Mouse (Mus musculus): Measurements from ENCODE around the gene Rnf38. TPM values are rescaled to one million over a fixed set of nuclear protein-coding genes. Genes with fewer than 3 reads are reported as not detected.

Rnf38 gene
- polyA plus RNA-seq (2012; rRNA removed), result 24.7 and 26.2 TPM in 2 replicates
- 14.0 and 15.4 TPM in 2 replicates for polyA plus RNA-seq (2014; fragmentation: Nextera tagmentation; extraction: Ambion mirVana)

DNA sequence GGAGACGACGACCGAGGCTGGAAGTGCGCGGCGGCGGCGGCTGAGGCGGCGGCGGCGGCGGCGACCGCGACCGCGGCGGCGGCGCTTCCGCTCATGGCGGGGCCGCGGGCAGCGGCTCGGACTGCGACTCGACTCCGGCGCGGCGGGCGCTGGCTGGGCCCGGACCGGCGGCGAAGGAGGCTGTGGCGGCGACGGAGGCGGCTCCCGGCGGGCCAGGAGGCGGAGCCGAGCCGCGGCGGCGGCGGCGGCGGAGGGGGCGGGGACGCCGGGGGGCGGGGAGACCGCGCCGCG is at the start of gene Rnf38:
Gene Rnf38, minus strand, starts transcription at position 77 of the 291 bp plus-strand sequence.
- H3K36me3 ChIP-seq (replicated peaks; ENCODE audit: control insufficient read depth, insufficient read depth, low read depth), result no peaks in the 10 kb centered on the region
- TF ChIP-seq CTCF (IDR thresholded peaks at IDR 0.05; ENCODE audit: low read depth), result no peak
- 1% methylated on average over 30 of the region's 61 CpGs for WGBS (ENCODE audit: insufficient replicate concordance)
- H3K4me1 ChIP-seq (replicated peaks; ENCODE audit: control insufficient read depth in 2 of 2, insufficient read depth in 2 of 2, low read length in 1 of 2), result peaks cover 16 to 18% of the 10 kb centered on the region in 2 experiments
- DNase-seq (ENCODE audit: low read depth in 3 of 3, low spot score in 3 of 3) (no peak), ATAC-seq (ENCODE audit: insufficient read depth) (no peak)
- H3K9me3 ChIP-seq (ENCODE audit: control insufficient read depth, low read length), result no peaks in the 10 kb centered on the region
- H3K4me2 ChIP-seq (ENCODE audit: low read depth), result peak within 1 kb of the TSS; percentile 98
- peak within 1 kb of the TSS; percentile 72 to 74 for H3K4me3 ChIP-seq (ENCODE audit: insufficient read depth in 1 of 2, low read depth in 2 of 2, low read length in 2 of 2)
- peak within 1 kb of the TSS; percentile 83 for H3K9ac ChIP-seq (replicated peaks)
- peaks cover 12% of the 10 kb centered on the region for H3K27me3 ChIP-seq (ENCODE audit: control insufficient read depth, insufficient read depth, low read length)
- peak within 1 kb of the TSS; percentile 91 for H3K27ac ChIP-seq

DNA sequence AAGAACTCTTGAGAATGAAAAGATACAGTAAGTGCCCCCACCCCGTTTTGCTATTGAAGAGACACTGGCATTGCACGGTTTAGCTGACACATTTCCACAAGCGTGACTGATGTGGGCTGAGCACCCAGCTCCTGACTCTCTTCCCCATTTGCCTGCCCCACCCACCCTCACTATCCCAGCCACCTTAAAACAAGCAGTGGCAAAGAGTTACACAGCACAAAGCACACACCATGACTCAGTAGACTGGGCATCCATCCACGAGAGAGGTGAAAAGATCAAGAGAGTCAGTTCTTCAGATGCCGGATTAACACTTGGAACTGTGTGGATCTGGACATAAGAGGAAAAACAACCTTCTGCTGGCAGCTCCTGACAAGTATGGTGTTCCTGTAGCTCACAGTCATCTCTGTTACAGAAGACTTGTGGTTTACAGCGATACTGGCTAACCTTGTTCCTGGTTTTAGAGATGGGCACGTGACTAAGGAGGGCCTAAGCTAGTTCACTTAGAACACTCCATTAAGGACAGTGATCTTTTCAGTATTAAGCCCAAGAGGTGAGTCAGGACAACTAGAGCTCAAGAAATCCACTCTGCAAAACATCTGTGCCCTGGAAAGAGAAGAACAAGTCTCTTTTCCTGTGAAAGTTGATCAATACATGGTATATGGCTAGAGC is 48.1 kb upstream of the Rnf38 start:
- no peaks in the 10 kb centered on the region for H3K36me3 ChIP-seq (replicated peaks; ENCODE audit: control insufficient read depth, insufficient read depth, low read depth)
- TF ChIP-seq EP300 (IDR thresholded peaks at IDR 0.05; ENCODE audit: low read depth), result no peak
- no peak for TF ChIP-seq CTCF (IDR thresholded peaks at IDR 0.05; ENCODE audit: low read depth)
- H3K9ac ChIP-seq (replicated peaks), result no peak overlapping the region
- H3K4me3 ChIP-seq (ENCODE audit: insufficient read depth in 1 of 2, low read depth in 2 of 2, low read length in 2 of 2), result no peak overlapping the region
- DNase-seq (ENCODE audit: low read depth in 3 of 3, low spot score in 3 of 3), result no peak
- no peak for ATAC-seq (ENCODE audit: insufficient read depth)
- no peaks in the 10 kb centered on the region for H3K4me1 ChIP-seq (replicated peaks; ENCODE audit: control insufficient read depth in 2 of 2, insufficient read depth in 2 of 2, low read length in 1 of 2)
- H3K4me2 ChIP-seq (ENCODE audit: low read depth), result no peak overlapping the region
- no peak overlapping the region for H3K27ac ChIP-seq
- no peaks in the 10 kb centered on the region for H3K27me3 ChIP-seq (ENCODE audit: control insufficient read depth, insufficient read depth, low read length)
- 54% methylated on average over 7 of the region's 7 CpGs for WGBS (ENCODE audit: insufficient replicate concordance)
- H3K9me3 ChIP-seq (ENCODE audit: control insufficient read depth, low read length), result no peaks in the 10 kb centered on the region

- no peaks in the 10 kb centered on the region for H3K36me3 ChIP-seq (replicated peaks; ENCODE audit: control insufficient read depth, insufficient read depth, low read depth)
- no peaks in the 10 kb centered on the region for H3K27me3 ChIP-seq (ENCODE audit: control insufficient read depth, insufficient read depth, low read length)
- no peak overlapping the region for H3K4me3 ChIP-seq (ENCODE audit: insufficient read depth in 1 of 2, low read depth in 2 of 2, low read length in 2 of 2)
- 28% methylated on average over 5 of the region's 5 CpGs for WGBS (ENCODE audit: insufficient replicate concordance)
- no peaks in the 10 kb centered on the region for H3K4me1 ChIP-seq (replicated peaks; ENCODE audit: control insufficient read depth in 2 of 2, insufficient read depth in 2 of 2, low read length in 1 of 2)
- DNase-seq (ENCODE audit: low read depth in 3 of 3, low spot score in 3 of 3) (no peak), ATAC-seq (ENCODE audit: insufficient read depth) (no peak)
- H3K27ac ChIP-seq, result no peak overlapping the region
- H3K4me2 ChIP-seq (ENCODE audit: low read depth), result no peak overlapping the region
- no peak overlapping the region for H3K9ac ChIP-seq (replicated peaks)
- TF ChIP-seq CTCF (IDR thresholded peaks at IDR 0.05; ENCODE audit: low read depth) (no peak), EP300 (IDR thresholded peaks at IDR 0.05; ENCODE audit: low read depth) (no peak)
- no peaks in the 10 kb centered on the region for H3K9me3 ChIP-seq (ENCODE audit: control insufficient read depth, low read length)
Observed at GRCm38 (mm10) chr4:44271134-44271533, 37.5 kb upstream of the Rnf38 start.

GRCm38 (mm10) chr4:44269376-44269817 is 35.8 kb upstream of the Rnf38 start:
- ATAC-seq (ENCODE audit: insufficient read depth), result no peak
- H3K9ac ChIP-seq (replicated peaks), result no peak overlapping the region
- H3K4me3 ChIP-seq (ENCODE audit: insufficient read depth in 1 of 2, low read depth in 2 of 2, low read length in 2 of 2), result no peak overlapping the region
- WGBS (ENCODE audit: insufficient replicate concordance), result 79% methylated on average over 14 of the region's 14 CpGs
- no peaks in the 10 kb centered on the region for H3K36me3 ChIP-seq (replicated peaks; ENCODE audit: control insufficient read depth, insufficient read depth, low read depth)
- H3K9me3 ChIP-seq (ENCODE audit: control insufficient read depth, low read length), result no peaks in the 10 kb centered on the region
- DNase-seq (ENCODE audit: low read depth in 3 of 3, low spot score in 3 of 3), result no peak
- no peak overlapping the region for H3K4me2 ChIP-seq (ENCODE audit: low read depth)
- H3K4me1 ChIP-seq (replicated peaks; ENCODE audit: control insufficient read depth in 2 of 2, insufficient read depth in 2 of 2, low read length in 1 of 2), result no peaks in the 10 kb centered on the region
- H3K27me3 ChIP-seq (ENCODE audit: control insufficient read depth, insufficient read depth, low read length), result no peaks in the 10 kb centered on the region
- no peak for TF ChIP-seq CTCF (IDR thresholded peaks at IDR 0.05; ENCODE audit: low read depth)
- no peak for TF ChIP-seq EP300 (IDR thresholded peaks at IDR 0.05; ENCODE audit: low read depth)
- no peak overlapping the region for H3K27ac ChIP-seq

GRCm38 (mm10) chr4:44267437-44267836 is 33.8 kb upstream of the Rnf38 start:
- no peak for ATAC-seq (ENCODE audit: insufficient read depth)
- Histone ChIP-seq H3K9ac (replicated peaks) (no peak overlapping the region), H3K27me3 (ENCODE audit: control insufficient read depth, insufficient read depth, low read length) (no peaks in the 10 kb centered on the region), H3K36me3 (replicated peaks; ENCODE audit: control insufficient read depth, insufficient read depth, low read depth) (no peaks in the 10 kb centered on the region), H3K4me3 (ENCODE audit: insufficient read depth in 1 of 2, low read depth in 2 of 2, low read length in 2 of 2) (no peak overlapping the region), H3K27ac (no peak overlapping the region), H3K4me1 (replicated peaks; ENCODE audit: control insufficient read depth in 2 of 2, insufficient read depth in 2 of 2, low read length in 1 of 2) (no peaks in the 10 kb centered on the region), H3K4me2 (ENCODE audit: low read depth) (no peak overlapping the region), H3K9me3 (ENCODE audit: control insufficient read depth, low read length) (no peaks in the 10 kb centered on the region)
- no peak for DNase-seq (ENCODE audit: low read depth in 3 of 3, low spot score in 3 of 3)
- 65% methylated on average over 6 of the region's 6 CpGs for WGBS (ENCODE audit: insufficient replicate concordance)
- no peak for TF ChIP-seq EP300 (IDR thresholded peaks at IDR 0.05; ENCODE audit: low read depth)
- TF ChIP-seq CTCF (IDR thresholded peaks at IDR 0.05; ENCODE audit: low read depth), result no peak

All from liver, embryonic 14.5 days (tissue).